Mouse (Mus musculus) cerebellum, postnatal 36 days (tissue): ENCODE measurements at regions not wholly inside any gene's neighbourhood (a gene's known extent, or its start where the extent isn't known, plus 50 kb on each side); places are given as distances from the start of the nearest gene placed in this dataset.

Source experiments
- DNase-seq, 2 experiments: peaks; one replicate each; pipeline ENCODE4 v3.0.0; 2021 to 2022; ENCODE audit warnings: mixed read lengths in 2 of 2

DNA sequence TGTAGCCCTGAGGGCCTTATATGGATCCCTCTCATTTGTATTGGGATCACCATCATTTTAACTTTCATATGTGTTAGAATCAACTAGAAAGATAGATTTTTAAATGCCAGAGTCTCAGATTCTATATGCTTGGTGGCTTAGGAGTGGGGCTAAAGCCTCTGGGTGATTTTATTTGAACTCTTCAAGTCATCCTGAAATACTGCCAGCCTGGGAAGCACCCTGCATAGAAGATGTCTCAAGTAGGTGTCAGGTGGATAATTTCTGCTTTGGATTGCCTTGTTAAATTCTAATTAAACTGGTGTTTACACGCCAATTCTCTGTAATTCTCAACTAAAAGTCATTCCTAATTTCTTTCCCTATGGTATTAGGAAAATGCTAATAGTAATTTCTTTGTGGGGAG lies 4154.0 kb downstream of the 9330182O14Rik start:
- DNase-seq, result peak; percentile 8 to 38

DNA sequence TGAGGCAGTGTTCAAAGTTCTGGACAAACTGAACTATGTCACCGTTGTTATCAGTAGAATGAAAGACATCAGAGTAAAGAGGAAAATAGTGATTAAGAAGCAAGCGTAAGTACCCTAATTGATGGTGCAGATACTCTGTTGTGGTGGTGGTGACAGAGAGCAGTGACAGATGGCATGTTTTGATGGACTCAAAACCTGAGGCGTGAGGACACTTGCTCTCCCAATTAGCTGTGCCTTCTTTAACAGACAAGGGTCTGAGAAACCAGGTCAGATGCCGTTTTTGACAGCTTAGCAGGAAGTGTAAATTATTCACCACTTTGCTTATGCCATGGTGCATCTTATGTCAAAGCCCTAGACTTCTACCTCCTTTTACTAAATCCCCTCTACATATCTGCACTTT lies 4154.5 kb downstream of the 9330182O14Rik start:
- peak in 1 of 2 experiments; percentile 29 for DNase-seq

DNA sequence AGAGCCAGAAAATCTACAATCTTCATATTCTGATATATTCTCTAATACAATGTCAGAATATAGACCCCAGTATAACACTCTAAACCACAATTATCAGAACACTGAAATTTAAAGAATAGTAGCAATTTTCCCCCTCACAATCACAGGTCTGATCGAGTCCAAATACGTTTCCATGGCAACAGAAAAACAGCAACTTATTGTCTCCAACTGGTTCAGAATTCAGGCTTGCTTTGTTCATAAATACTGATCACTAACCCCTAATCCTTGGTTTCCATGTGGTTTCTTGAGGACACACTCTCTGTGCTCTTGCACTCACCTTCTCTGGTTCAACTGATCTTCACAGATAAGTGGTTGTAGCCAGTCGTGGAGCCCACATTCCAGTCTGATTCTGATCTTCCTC lies 4167.3 kb downstream of the 9330182O14Rik start:
- no peak for DNase-seq

DNA sequence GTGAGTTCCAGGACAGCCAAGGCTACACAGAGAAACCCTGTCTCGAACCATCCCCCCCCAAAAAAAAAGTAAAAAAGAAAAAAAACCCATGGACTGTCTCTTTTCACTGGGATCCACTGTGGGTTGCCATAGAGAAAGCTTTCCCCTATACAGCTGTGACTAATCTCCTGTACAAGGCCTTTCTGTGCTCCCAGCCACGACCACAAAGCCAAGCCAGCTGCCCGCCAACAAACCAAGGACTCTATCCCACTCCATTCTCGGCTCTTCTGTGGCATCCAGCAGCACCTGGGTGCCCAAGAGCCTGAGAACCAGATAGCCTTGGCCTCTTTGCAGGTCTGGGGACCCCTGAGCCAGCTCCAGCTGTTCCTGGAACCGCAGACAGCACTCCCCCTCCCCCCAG lies 4176.7 kb downstream of the 9330182O14Rik start:
- DNase-seq, result no peak

DNA sequence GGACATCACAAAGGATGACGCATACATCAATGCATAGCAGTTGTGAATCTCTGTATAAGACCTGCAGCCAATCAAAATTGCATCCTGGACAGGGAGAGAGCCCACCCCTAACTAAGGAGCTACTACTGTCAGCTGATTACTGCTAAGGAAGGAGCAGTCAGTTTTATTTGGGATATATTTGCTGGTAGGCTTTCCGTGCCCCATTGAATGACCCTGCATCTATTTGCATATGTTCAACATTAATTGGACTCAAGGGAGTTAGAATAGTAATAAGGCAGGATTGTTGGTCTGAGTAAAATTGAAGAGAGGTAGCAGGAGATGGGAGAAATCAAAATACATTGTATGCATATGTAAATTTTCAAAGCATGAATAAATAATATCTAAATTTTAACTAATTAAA lies 4179.1 kb downstream of the 9330182O14Rik start:
- DNase-seq, result no peak
